Mouse (Mus musculus) cerebellum, adult 2 months (tissue): Measurements from ENCODE around the gene Cenpj. TPM values are rescaled to one million over a fixed set of nuclear protein-coding genes. Genes with fewer than 3 reads are reported as not detected.

Source experiments
- DNase-seq, 2 experiments: peaks; one replicate each; pipeline ENCODE4 v3.0.0; 2021
- H3K27ac ChIP-seq: fragments of 200-500 bp; 2 replicates; pipeline ENCODE4 v1.5.1; 2012; ENCODE audit warnings: low read length, control low read depth, inconsistent platforms; ENCODE audit not compliant: insufficient read depth
- H3K27me3 ChIP-seq: fragments of 200-500 bp; 2 replicates; pipeline ENCODE4 v1.6.1; 2012; ENCODE audit warnings: inconsistent platforms, mild to moderate bottlenecking, low read length, moderate library complexity; ENCODE audit not compliant: control insufficient read depth, insufficient read depth
- H3K4me1 ChIP-seq: fragments of 200-500 bp; 2 replicates; pipeline ENCODE4 v1.6.1; 2011; ENCODE audit warnings: low read length; ENCODE audit not compliant: control insufficient read depth, insufficient read depth
- H3K4me3 ChIP-seq: fragments of 200-500 bp; replicated peaks from 2 replicates; pipeline ENCODE3; 2011; ENCODE audit warnings: mild to moderate bottlenecking, low read depth, low read length, control low read depth; ENCODE audit not compliant: insufficient read depth
- CTCF ChIP-seq: fragments of 200-500 bp; IDR thresholded peaks from 2 replicates; pipeline ENCODE4 v1.5.1; 2011; ENCODE audit warnings: low read depth, mild to moderate bottlenecking, control low read depth, low read length, moderate library complexity, borderline replicate concordance; ENCODE audit not compliant: insufficient read depth
- POLR2A ChIP-seq: fragments of 200-500 bp; IDR thresholded peaks from 2 replicates; pipeline ENCODE4 v1.6.1; 2011; ENCODE audit warnings: low read length, control low read depth, borderline replicate concordance; ENCODE audit not compliant: insufficient read depth
- WGBS: fragments of 180-500 bp; shearing (Covaris S2); methylation state at CpG from one replicate; pipeline ENCODE4 v1.1.7; 2018; 5-methylcytosine and 5-hydroxymethylcytosine counted together
- polyA plus RNA-seq: library from polyadenylated mRNA; depleted of rRNA; stranded (reverse); fragments of >200 nt; gene quantifications from 2 replicates; pipeline ENCODE4 v1.2.3, GENCODE M21; 2012

The Cenpj gene
- polyA plus RNA-seq, 1 experiment: 3.2 TPM

DNA sequence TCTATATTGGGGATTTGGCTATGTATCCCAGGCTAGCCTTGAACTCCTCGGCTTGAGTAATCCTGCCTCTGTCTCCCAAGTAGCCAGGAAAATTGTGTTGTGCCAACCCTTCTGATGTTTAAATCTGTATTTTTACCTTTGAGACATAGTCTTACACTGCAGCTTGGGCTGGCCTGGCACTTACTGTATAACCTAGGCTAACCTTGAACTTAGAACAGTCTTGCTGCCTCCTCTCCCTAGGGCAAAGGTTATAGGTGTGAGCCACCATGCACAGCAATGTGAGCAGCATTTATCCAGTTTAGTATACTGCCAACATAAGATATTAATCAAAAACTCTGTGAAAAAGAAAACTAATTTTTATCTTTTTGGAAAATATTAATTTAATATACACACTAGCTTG lies 19.6 kb upstream of the Cenpj start:
- Histone ChIP-seq H3K4me1 (no peaks in the 10 kb centered on the region; the same call in 1 of the 2 replicates), H3K27me3 (no peaks in the 10 kb centered on the region), H3K27ac (no peak overlapping the region), H3K4me3 (no peak overlapping the region)
- WGBS: 94% methylated on average over 1 of the region's 1 CpGs
- TF ChIP-seq POLR2A (no peak), CTCF (no peak)
- DNase-seq: no peak

DNA sequence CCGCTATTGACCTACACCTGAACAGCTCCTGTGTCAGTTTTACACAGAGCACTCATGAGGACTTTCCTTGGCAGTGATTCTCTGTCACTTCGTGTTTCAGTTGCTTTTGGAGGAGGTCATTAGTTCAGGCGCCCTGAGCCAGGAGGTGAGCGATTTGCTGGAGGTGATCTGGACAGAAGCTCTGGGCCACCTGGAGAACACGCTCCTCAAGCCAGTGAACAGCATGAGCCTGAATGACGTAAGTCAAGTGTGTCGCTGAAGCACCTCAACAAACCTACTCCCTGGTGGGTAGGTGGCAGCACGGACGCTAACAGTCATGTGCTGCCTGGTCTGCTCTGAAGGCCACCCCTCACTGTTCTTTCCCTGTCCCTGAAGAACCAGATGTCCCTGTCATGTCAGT lies 17.0 kb upstream of the Cenpj start:
- no peak overlapping the region for H3K4me3 ChIP-seq
- peak; percentile 41 to 56 for DNase-seq
- H3K27me3 ChIP-seq: no peaks in the 10 kb centered on the region
- no peak overlapping the region for H3K27ac ChIP-seq
- TF ChIP-seq CTCF: no peak
- TF ChIP-seq POLR2A: no peak
- H3K4me1 ChIP-seq: no peaks in the 10 kb centered on the region; the same call in 1 of the 2 replicates
- 39% methylated on average over 9 of the region's 9 CpGs for WGBS

DNA sequence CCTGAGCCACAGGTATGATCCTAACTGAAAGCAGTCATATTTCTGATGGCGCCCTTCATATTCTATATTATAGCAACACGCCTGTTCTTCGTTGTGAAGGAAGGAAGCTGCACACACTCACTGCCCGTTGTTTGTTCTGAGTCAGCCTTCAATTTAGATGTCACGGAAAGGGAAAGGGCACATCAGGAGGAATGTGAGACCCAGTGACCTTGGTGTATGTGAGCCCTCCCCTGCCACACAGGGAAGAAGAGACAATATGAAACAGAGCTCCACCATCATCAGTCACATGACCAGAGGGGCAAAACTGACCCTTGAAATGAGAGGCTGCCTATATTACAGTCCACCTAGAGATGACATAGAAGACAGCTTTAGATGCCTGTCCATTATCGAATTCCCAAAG lies 7.1 kb upstream of the Cenpj start:
- 94% methylated on average over 6 of the region's 6 CpGs for WGBS
- TF ChIP-seq POLR2A (no peak), CTCF (no peak)
- no peaks in the 10 kb centered on the region for H3K27me3 ChIP-seq
- H3K4me1 ChIP-seq: no peaks in the 10 kb centered on the region
- no peak overlapping the region for H3K4me3 ChIP-seq
- DNase-seq: no peak
- no peak overlapping the region for H3K27ac ChIP-seq

DNA sequence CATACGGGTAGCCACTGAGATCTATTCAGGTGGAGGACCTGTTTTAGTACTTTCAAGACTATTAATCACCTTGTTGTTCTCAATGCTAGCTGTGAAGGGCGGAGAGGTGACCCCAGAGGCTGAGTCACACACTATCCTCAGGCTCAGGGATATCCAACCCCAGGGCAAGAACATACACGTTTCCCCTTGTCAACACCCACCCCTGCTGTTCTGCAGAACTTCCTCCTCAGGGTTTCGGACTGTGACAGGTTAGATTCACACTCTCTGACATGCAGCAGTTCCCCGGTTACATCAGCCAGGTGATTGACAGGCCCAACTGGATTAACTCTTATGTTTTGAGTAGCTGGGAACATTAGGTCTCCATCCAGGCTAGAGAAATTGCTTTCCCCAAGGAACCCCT lies 5.9 kb upstream of the Cenpj start:
- WGBS: 79% methylated on average over 5 of the region's 5 CpGs

DNA sequence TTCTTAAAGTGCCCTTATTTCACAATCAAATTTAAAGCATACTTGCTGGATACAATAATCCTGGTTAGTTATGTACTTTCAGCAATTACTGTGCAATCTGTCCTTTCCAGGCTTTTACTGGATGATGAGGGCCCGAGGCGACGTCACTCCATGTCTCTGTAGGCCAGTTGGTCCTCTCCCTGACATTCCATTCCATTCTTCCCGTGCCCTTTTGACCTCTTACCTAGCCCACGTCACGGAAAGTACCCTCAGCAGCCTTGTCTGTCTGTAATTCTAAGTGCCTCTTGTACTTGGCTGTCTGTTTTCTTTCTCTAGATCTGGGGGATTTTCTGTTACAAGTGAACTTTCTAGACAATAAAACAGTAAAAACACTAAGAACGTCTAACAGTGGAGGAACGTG lies 3.8 kb upstream of the Cenpj start:
- no peak for TF ChIP-seq POLR2A
- TF ChIP-seq CTCF: no peak
- no peaks in the 10 kb centered on the region for H3K4me1 ChIP-seq
- no peak overlapping the region for H3K27ac ChIP-seq
- no peak for DNase-seq
- H3K4me3 ChIP-seq: no peak overlapping the region
- no peaks in the 10 kb centered on the region for H3K27me3 ChIP-seq
- WGBS: 68% methylated on average over 8 of the region's 8 CpGs

More for the DNA sequence above, 5.9 kb upstream of the Cenpj start:
- no peak for TF ChIP-seq CTCF
- DNase-seq: no peak
- Histone ChIP-seq H3K27me3 (no peaks in the 10 kb centered on the region), H3K4me3 (no peak overlapping the region), H3K27ac (no peak overlapping the region), H3K4me1 (no peaks in the 10 kb centered on the region)

DNA sequence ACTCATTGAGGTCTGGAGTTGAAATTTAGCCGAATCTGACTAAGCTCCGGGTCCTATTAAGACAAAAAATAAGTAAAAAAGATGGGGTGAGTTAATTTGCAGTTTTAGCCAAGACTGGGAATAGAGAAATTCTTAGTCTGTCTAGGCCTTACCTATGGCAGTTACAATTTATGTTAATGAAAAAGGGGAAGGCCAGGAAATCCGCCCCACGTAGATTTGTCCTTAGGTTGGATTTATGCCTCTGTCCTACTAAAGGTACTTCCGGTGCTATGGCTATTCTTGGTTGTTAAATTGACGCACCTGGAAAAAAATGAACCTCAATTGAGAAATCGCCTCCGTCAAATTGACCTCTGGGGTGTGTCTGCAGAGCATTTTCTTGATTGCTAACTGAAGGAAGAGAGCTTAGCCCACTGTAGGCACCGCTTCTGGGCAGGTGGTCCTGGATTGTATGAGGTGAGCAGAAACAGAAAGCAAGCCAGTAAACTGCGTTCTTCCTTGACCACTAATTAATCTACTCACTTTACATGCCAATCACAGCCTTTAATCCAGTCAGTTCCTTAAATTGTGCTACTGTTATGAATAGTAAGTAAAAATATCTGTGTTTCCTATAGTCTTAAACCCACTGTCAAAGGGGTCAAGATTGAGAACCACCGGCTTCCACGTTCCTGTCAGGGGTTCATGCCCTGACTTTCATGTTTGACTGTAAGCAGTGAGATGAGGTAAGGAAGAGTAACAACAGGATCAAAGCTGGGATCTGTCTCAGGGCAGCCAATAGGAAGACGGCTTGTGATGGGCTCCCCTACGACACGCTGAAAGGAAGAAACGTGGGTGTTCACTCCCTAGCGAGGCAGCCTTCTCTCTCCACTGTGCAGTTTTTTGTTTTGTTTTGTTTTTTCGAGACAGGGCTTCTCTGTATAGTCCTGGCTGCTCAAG lies 1.0 kb upstream of the Cenpj start:
- TF ChIP-seq POLR2A (no peak), CTCF (no peak)
- no peak overlapping the region for H3K27ac ChIP-seq
- no peaks in the 10 kb centered on the region for H3K27me3 ChIP-seq
- no peaks in the 10 kb centered on the region for H3K4me1 ChIP-seq
- no peak overlapping the region for H3K4me3 ChIP-seq
- DNase-seq: no peak
- 77% methylated on average over 18 of the region's 18 CpGs for WGBS

DNA sequence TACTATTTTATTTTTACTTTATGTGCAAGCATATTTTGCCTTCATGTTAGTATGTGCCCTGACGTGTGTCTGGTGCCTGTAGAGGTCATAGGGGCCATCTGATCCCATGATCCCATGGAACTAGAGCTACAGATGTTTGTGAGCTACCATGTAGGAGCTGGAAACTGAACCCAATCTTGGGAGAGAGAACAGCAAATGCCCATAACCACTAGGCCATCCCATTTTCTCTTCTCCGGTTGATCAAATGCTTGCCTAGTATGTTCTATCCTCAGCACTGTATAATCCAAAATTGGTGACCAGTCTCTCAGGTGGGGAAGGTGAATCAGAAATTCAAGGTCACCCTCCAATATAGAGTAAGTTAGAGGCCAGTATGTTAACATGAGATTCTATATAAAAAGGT lies 2.7 kb downstream of the Cenpj start:
- DNase-seq: no peak
- TF ChIP-seq POLR2A (no peak), CTCF (no peak)
- Histone ChIP-seq H3K27ac (no peak overlapping the region), H3K4me1 (no peaks in the 10 kb centered on the region), H3K4me3 (no peak overlapping the region), H3K27me3 (no peaks in the 10 kb centered on the region)
- 78% methylated on average over 2 of the region's 2 CpGs for WGBS
